Mouse (Mus musculus): Measurements from ENCODE around the gene Topors. TPM values are rescaled to one million over a fixed set of nuclear protein-coding genes. Genes with fewer than 3 reads are reported as not detected.

Topors gene
- total and polyA plus RNA-seq, 3 experiments: 32.0 to 62.7 (median 38.3) TPM

GRCm38 (mm10) chr4:40221876-40222585 is 47.6 kb downstream of the Topors start:
- no peak for DNase-seq (ENCODE audit: low read depth, low spot score)
- Histone ChIP-seq H3K9me3 (replicated peaks; ENCODE audit: insufficient read depth, low read length) (no peaks in the 10 kb centered on the region), H3K9ac (ENCODE audit: control insufficient read depth, low read depth, low read length, poor library complexity, severe bottlenecking) (no peak overlapping the region), H3K79me2 (ENCODE audit: control insufficient read depth, insufficient read depth, low read length, poor library complexity) (no peaks in the 10 kb centered on the region), H3K4me3 (ENCODE audit: control insufficient read depth in 1 of 2, insufficient read depth in 1 of 2, low read depth in 2 of 2, low read length in 2 of 2) (no peak overlapping the region), H3K36me3 (ENCODE audit: control insufficient read depth in 1 of 2, insufficient read depth in 2 of 2, low read length in 2 of 2) (no peaks in the 10 kb centered on the region), H3K4me1 (ENCODE audit: control insufficient read depth in 1 of 2, insufficient read depth in 2 of 2, low read length in 2 of 2) (peaks cover 0 to 4% of the 10 kb centered on the region in 2 experiments; a peak in 1 of 4 replicates), H3K27me3 (ENCODE audit: control insufficient read depth in 1 of 2, insufficient read depth in 2 of 2, low read length in 2 of 2) (no peaks in the 10 kb centered on the region), H3K27ac (ENCODE audit: control insufficient read depth, low read depth, low read length) (no peak overlapping the region)
- no peak for TF ChIP-seq ETS1 (IDR thresholded peaks at IDR 0.05; ENCODE audit: low read depth, low read length)

GRCm38 (mm10) chr4:40221004-40221760 is 48.5 kb downstream of the Topors start:
- Histone ChIP-seq H3K4me3 (ENCODE audit: control insufficient read depth in 1 of 2, insufficient read depth in 1 of 2, low read depth in 2 of 2, low read length in 2 of 2) (no peak overlapping the region), H3K27ac (ENCODE audit: control insufficient read depth, low read depth, low read length) (no peak overlapping the region), H3K9me3 (replicated peaks; ENCODE audit: insufficient read depth, low read length) (no peaks in the 10 kb centered on the region), H3K36me3 (ENCODE audit: control insufficient read depth in 1 of 2, insufficient read depth in 2 of 2, low read length in 2 of 2) (no peaks in the 10 kb centered on the region), H3K27me3 (ENCODE audit: control insufficient read depth in 1 of 2, insufficient read depth in 2 of 2, low read length in 2 of 2) (no peaks in the 10 kb centered on the region), H3K9ac (ENCODE audit: control insufficient read depth, low read depth, low read length, poor library complexity, severe bottlenecking) (no peak overlapping the region), H3K79me2 (ENCODE audit: control insufficient read depth, insufficient read depth, low read length, poor library complexity) (no peaks in the 10 kb centered on the region), H3K4me1 (ENCODE audit: control insufficient read depth in 1 of 2, insufficient read depth in 2 of 2, low read length in 2 of 2) (peaks cover 0 to 4% of the 10 kb centered on the region in 2 experiments; a peak in 1 of 4 replicates)
- no peak for DNase-seq (ENCODE audit: low read depth, low spot score)
- TF ChIP-seq GATA1 (IDR thresholded peaks at IDR 0.05; ENCODE audit: low read depth, low read length): no peak

DNA sequence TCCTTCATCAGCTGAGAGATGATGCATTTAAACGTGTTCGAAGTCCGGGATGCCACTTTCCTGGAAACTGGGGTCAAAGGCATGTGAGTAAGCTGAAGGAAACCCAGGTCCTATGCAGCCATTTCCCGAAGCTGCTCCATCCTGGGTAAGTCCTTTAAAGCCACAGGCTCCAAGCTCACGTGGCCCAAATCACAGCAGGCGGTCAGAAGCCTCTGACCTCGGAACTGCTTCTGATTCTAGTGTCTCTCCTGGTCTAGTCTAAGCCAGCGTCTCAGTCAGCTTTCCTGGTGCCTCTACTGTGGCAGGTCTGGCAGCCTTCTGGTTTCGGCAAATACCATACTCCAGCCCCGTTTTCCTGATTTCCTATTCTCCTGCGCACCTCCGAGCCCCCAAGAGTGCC is 49.2 kb downstream of the Topors start:
- Histone ChIP-seq H3K79me2 (ENCODE audit: control insufficient read depth, insufficient read depth, low read length, poor library complexity) (no peaks in the 10 kb centered on the region), H3K9me3 (replicated peaks; ENCODE audit: insufficient read depth, low read length) (no peaks in the 10 kb centered on the region), H3K27ac (ENCODE audit: control insufficient read depth, low read depth, low read length) (no peak overlapping the region), H3K4me1 (ENCODE audit: control insufficient read depth in 1 of 2, insufficient read depth in 2 of 2, low read length in 2 of 2) (peaks cover 0 to 4% of the 10 kb centered on the region in 2 experiments; a peak in 1 of 4 replicates), H3K27me3 (ENCODE audit: control insufficient read depth in 1 of 2, insufficient read depth in 2 of 2, low read length in 2 of 2) (no peaks in the 10 kb centered on the region), H3K9ac (ENCODE audit: control insufficient read depth, low read depth, low read length, poor library complexity, severe bottlenecking) (no peak overlapping the region), H3K36me3 (ENCODE audit: control insufficient read depth in 1 of 2, insufficient read depth in 2 of 2, low read length in 2 of 2) (no peaks in the 10 kb centered on the region), H3K4me3 (ENCODE audit: control insufficient read depth in 1 of 2, insufficient read depth in 1 of 2, low read depth in 2 of 2, low read length in 2 of 2) (no peak overlapping the region)
- no peak for DNase-seq (ENCODE audit: low read depth, low spot score)
- no peak for TF ChIP-seq ZNF384 (IDR thresholded peaks at IDR 0.05; ENCODE audit: low read depth, low read length)
- no peak for TF ChIP-seq RCOR1 (IDR thresholded peaks at IDR 0.05; ENCODE audit: low read depth, low read length)
- TF ChIP-seq ZMIZ1 (IDR thresholded peaks at IDR 0.05; ENCODE audit: low read depth, low read length): no peak
- no peak for TF ChIP-seq SIN3A (IDR thresholded peaks at IDR 0.05; ENCODE audit: low read length)
- TF ChIP-seq KAT2A (conservative IDR thresholded peaks at IDR 0.05; ENCODE audit: low read depth, low read length): no peak
- TF ChIP-seq UBTF (IDR thresholded peaks at IDR 0.05; ENCODE audit: borderline replicate concordance, insufficient read depth, low read depth, low read length): no peak
- TF ChIP-seq GATA1 (IDR thresholded peaks at IDR 0.05; ENCODE audit: low read depth, low read length): no peak
- no peak for TF ChIP-seq MXI1 (IDR thresholded peaks at IDR 0.05; ENCODE audit: low read depth, low read length)
- TF ChIP-seq SMC3 (IDR thresholded peaks at IDR 0.05; ENCODE audit: low read depth, low read length): no peak
- TF ChIP-seq MEF2A (IDR thresholded peaks at IDR 0.05; ENCODE audit: extremely low read depth, insufficient replicate concordance, low read depth, low read length, poor library complexity, severe bottlenecking): no peak
- no peak for TF ChIP-seq POLR2AphosphoS2 (IDR thresholded peaks at IDR 0.05; ENCODE audit: low read length)
- no peak for TF ChIP-seq CHD1 (IDR thresholded peaks at IDR 0.05; ENCODE audit: low read depth, low read length)
- TF ChIP-seq CTCF (IDR thresholded peaks at IDR 0.05 in 2 of 3, conservative IDR thresholded peaks at IDR 0.05 in 1 of 3; ENCODE audit: control insufficient read depth in 1 of 3, insufficient read depth in 1 of 3, low read depth in 2 of 3, low read length in 3 of 3, poor library complexity in 1 of 3, severe bottlenecking in 1 of 3): no peak
- TF ChIP-seq CHD2 (IDR thresholded peaks at IDR 0.05; ENCODE audit: low read length): no peak
